Comparison of ENCODE assay signal across 10 mouse cellular contexts in the genomic region with DNA sequence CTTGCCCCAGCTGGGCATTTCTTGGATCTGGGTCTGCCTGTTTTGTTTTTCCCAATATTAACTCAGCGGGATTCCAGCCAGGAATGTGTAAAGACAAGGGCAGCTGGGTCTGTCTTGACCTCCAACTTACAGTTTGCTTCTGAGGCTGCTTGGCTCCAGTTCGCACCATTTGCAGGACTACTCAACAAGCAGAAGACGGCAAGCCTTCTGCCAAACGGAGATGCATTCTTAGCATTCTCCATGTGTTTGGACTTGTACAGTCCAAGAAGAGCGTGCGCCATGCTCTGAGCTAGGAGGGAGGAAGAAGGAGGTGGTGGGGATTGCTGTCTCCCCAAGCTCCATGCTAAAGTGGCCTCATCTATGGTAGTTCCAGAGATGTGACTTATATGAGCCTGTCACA.
A peak's percentile ranks its signal among the peaks of the same experiment; 100 is the strongest.
DNase-seq lines count a peak whose midpoint lies in the region; ATAC-seq and TF ChIP-seq lines count a peak whose summit lies in the region.
"Had no signal": no experiment of that assay in that cellular context is flagged by ENCODE, and none has a peak within 500 bp of the region (broad histone marks: within the 10 kb centered on the region; RNA-seq: fewer than 3 reads in every experiment).

No protein-coding gene starts in this region.

- 71% methylated on average over 6 of the region's 6 CpGs for WGBS in kidney, postnatal 0 days
- WGBS in kidney, embryonic 15.5 days, result 72% methylated on average over 6 of the region's 6 CpGs
- 42% methylated on average over 6 of the region's 6 CpGs for WGBS in lung, embryonic 15.5 days
- 90% methylated on average over 6 of the region's 6 CpGs for WGBS in thymus, adult 2 months

- H3K4me3 ChIP-seq in kidney, postnatal 0 days (replicated peaks; ENCODE audit: low read depth, low read length), result no peak overlapping the region
- no peak overlapping the region for H3K4me3 ChIP-seq in kidney, embryonic 15.5 days (replicated peaks)
- no peak overlapping the region for H3K4me3 ChIP-seq in lung, embryonic 15.5 days
- no peak overlapping the region for H3K4me3 ChIP-seq in thymus, adult 2 months (ENCODE audit: control insufficient read depth, insufficient read depth, low read length)
- H3K4me3 ChIP-seq: megakaryocyte, embryonic 14.5 days had no signal

- no peaks in the 10 kb centered on the region for H3K9me3 ChIP-seq in kidney, postnatal 0 days (replicated peaks; ENCODE audit: low read length)
- H3K9me3 ChIP-seq in kidney, embryonic 15.5 days (replicated peaks), result no peaks in the 10 kb centered on the region
- H3K9me3 ChIP-seq in lung, embryonic 15.5 days, result no peaks in the 10 kb centered on the region
- H3K9me3 ChIP-seq: megakaryocyte, embryonic 14.5 days had no signal

- TF ChIP-seq POLR2A in thymus, adult 2 months (IDR thresholded peaks at IDR 0.05; ENCODE audit: control insufficient read depth, extremely low read depth, insufficient read depth, low read length, poor library complexity), result no peak

- no peak overlapping the region for H3K27ac ChIP-seq in kidney, postnatal 0 days
- no peak overlapping the region for H3K27ac ChIP-seq in kidney, embryonic 15.5 days
- H3K27ac ChIP-seq in lung, embryonic 15.5 days, result peak overlapping the region; percentile 34
- no peak overlapping the region for H3K27ac ChIP-seq in thymus, adult 2 months (ENCODE audit: control insufficient read depth, insufficient read depth, low read length)

- no peak overlapping the region for H3K4me2 ChIP-seq in kidney, postnatal 0 days (ENCODE audit: low read length)
- no peak overlapping the region for H3K4me2 ChIP-seq in kidney, embryonic 15.5 days
- H3K4me2 ChIP-seq in lung, embryonic 15.5 days, result no peak overlapping the region

- no peaks in the 10 kb centered on the region for H3K4me1 ChIP-seq in kidney, postnatal 0 days (replicated peaks; ENCODE audit: insufficient read depth, low read length)
- no peaks in the 10 kb centered on the region for H3K4me1 ChIP-seq in kidney, embryonic 15.5 days
- peaks cover 4% of the 10 kb centered on the region for H3K4me1 ChIP-seq in lung, embryonic 15.5 days
- no peaks in the 10 kb centered on the region for H3K4me1 ChIP-seq in thymus, adult 2 months (replicated peaks; ENCODE audit: control insufficient read depth, insufficient read depth, low read length)

- no peak for ATAC-seq in kidney, postnatal 0 days (replicated peaks; ENCODE audit: low FRiP score, low read depth)
- no peak for ATAC-seq in kidney, embryonic 15.5 days (replicated peaks; ENCODE audit: low FRiP score)
- peak; percentile 86 for ATAC-seq in lung, embryonic 15.5 days (ENCODE audit: borderline replicate concordance, extremely low read depth, low FRiP score, low TSS enrichment)

- H3K27me3 ChIP-seq in kidney, postnatal 0 days (ENCODE audit: insufficient read depth, low read length), result no peaks in the 10 kb centered on the region
- no peaks in the 10 kb centered on the region for H3K27me3 ChIP-seq in kidney, embryonic 15.5 days
- no peaks in the 10 kb centered on the region for H3K27me3 ChIP-seq in lung, embryonic 15.5 days
- no peaks in the 10 kb centered on the region for H3K27me3 ChIP-seq in thymus, adult 2 months (ENCODE audit: control insufficient read depth, insufficient read depth, low read length)
- H3K27me3 ChIP-seq: megakaryocyte, embryonic 14.5 days had no signal

- TF ChIP-seq CTCF in kidney, postnatal 0 days (IDR thresholded peaks at IDR 0.05; ENCODE audit: low read depth), result no peak
- no peak for TF ChIP-seq CTCF in thymus, adult 2 months (IDR thresholded peaks at IDR 0.05; ENCODE audit: borderline replicate concordance, control insufficient read depth, extremely low read depth, insufficient read depth, low read length, poor library complexity)

- DNase-seq in embryo, embryonic 11 days, result peak; percentile 13
- no peak for DNase-seq in embryo, embryonic 9.5 days (ENCODE audit: extremely low spot score)
- peak; percentile 12 for DNase-seq in kidney, postnatal 0 days (ENCODE audit: low spot score)
- peak; percentile 72 for DNase-seq in R1 (ENCODE audit: low read depth, low spot score)
- no peak for DNase-seq in urinary bladder, adult 2 months (ENCODE audit: low spot score)
- DNase-seq in thymus, adult 2 months, result no peak
- DNase-seq: cerebellum, adult 8-10 months had no signal

- H3K36me3 ChIP-seq in kidney, postnatal 0 days (ENCODE audit: insufficient read depth, low read length), result no peaks in the 10 kb centered on the region
- H3K36me3 ChIP-seq in kidney, embryonic 15.5 days, result no peaks in the 10 kb centered on the region
- H3K36me3 ChIP-seq in lung, embryonic 15.5 days, result no peaks in the 10 kb centered on the region
- H3K36me3 ChIP-seq in thymus, adult 2 months (ENCODE audit: control insufficient read depth, insufficient read depth, low read length), result no peaks in the 10 kb centered on the region

- H3K9ac ChIP-seq in kidney, postnatal 0 days (ENCODE audit: low read depth, low read length), result no peak overlapping the region
- H3K9ac ChIP-seq in kidney, embryonic 15.5 days, result no peak overlapping the region
- H3K9ac ChIP-seq in lung, embryonic 15.5 days, result no peak overlapping the region

Comparison
In these comparisons a context has a peak if more than half of its experiments do, and no peak if none do; other contexts are left out.
1. DNase-seq: peak in embryo, embryonic 11 days (single experiment), kidney, postnatal 0 days (single experiment) and R1 (single experiment); none in embryo, embryonic 9.5 days (single experiment), urinary bladder, adult 2 months (single experiment) and thymus, adult 2 months (single experiment).